36 mouse cellular contexts compared by ENCODE assay signal in the genomic region with DNA sequence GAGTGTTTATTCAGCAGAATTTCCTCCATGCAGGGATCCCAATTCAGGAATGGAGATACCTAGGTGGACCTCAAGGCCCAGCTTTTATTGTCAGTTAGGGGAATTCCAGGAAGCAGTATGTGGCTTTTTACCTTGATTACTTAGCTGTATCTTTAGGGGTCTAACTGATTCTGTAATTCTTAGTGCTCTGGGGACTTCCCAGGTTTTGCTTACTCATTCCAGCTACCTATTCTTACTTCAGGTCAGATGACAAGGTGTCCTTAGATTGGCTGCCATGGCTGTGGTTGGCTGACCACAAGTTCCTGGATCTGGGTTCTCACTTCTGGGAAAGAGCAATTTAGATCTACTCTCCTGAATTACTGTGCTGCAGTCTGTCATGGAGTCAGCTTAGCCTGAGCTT.
"Had no signal": no experiment of that assay in that cellular context is flagged by ENCODE, and none has a peak within 500 bp of the region (broad histone marks: within the 10 kb centered on the region; RNA-seq: fewer than 3 reads in every experiment).

No protein-coding gene starts in this region.

- H3K4me2 ChIP-seq: heart, embryonic 11.5 days; heart, embryonic 12.5 days; heart, embryonic 13.5 days; heart, embryonic 15.5 days; hindbrain, embryonic 12.5 days; hindbrain, embryonic 13.5 days; hindbrain, embryonic 14.5 days; hindbrain, embryonic 15.5 days; intestine, embryonic 15.5 days; kidney, embryonic 15.5 days had no signal

- H3K27ac ChIP-seq: heart, embryonic 10.5 days; heart, embryonic 13.5 days; heart, embryonic 15.5 days; hindbrain, embryonic 10.5 days; hindbrain, embryonic 12.5 days; hindbrain, embryonic 13.5 days; hindbrain, embryonic 14.5 days; hindbrain, embryonic 15.5 days; hindbrain, postnatal 0 days; intestine, embryonic 15.5 days; kidney, embryonic 15.5 days; kidney, postnatal 0 days; layer of hippocampus, adult 2 months; left cerebral cortex, adult 2 months had no signal

- H3K9me3 ChIP-seq: heart, embryonic 10.5 days; heart, embryonic 12.5 days; heart, embryonic 13.5 days; heart, embryonic 15.5 days; hindbrain, embryonic 10.5 days; hindbrain, embryonic 12.5 days; hindbrain, embryonic 13.5 days; hindbrain, embryonic 15.5 days; intestine, embryonic 15.5 days; kidney, embryonic 15.5 days had no signal

- ATAC-seq: hindbrain, embryonic 16.5 days; hindbrain, postnatal 0 days; inflammation-experienced regulatory T-cells, adult 6 months; intestine, embryonic 15.5 days; intestine, embryonic 16.5 days; intestine, postnatal 0 days had no signal

- DNase-seq: heart, postnatal 10 days; heart, postnatal 14 days; heart, postnatal 36 days; heart, postnatal 4 days; kidney, adult 11 months; kidney, adult 18-20 months; kidney, adult 2 months; kidney, adult 8-10 months; kidney, adult 9 months; kidney, postnatal 10 days; kidney, postnatal 14 days; kidney, postnatal 25 days; kidney, postnatal 36 days; kidney, postnatal 4 days; layer of hippocampus, adult 9-11 months; layer of hippocampus, postnatal 36 days had no signal

- H3K27me3 ChIP-seq: heart, embryonic 12.5 days; heart, embryonic 13.5 days; heart, embryonic 15.5 days; hindbrain, embryonic 12.5 days; hindbrain, embryonic 13.5 days; hindbrain, embryonic 15.5 days; intestine, embryonic 15.5 days; kidney, embryonic 15.5 days had no signal

- H3K9ac ChIP-seq: heart, embryonic 12.5 days; heart, embryonic 13.5 days; heart, embryonic 15.5 days; hindbrain, embryonic 12.5 days; hindbrain, embryonic 13.5 days; hindbrain, embryonic 14.5 days; hindbrain, embryonic 15.5 days; intestine, embryonic 15.5 days; kidney, embryonic 15.5 days had no signal

- H3K4me1 ChIP-seq: heart, embryonic 10.5 days; heart, embryonic 12.5 days; heart, embryonic 13.5 days; heart, embryonic 15.5 days; hindbrain, embryonic 10.5 days; hindbrain, embryonic 12.5 days; hindbrain, embryonic 13.5 days; hindbrain, embryonic 15.5 days; intestine, embryonic 15.5 days; kidney, embryonic 15.5 days had no signal

- H3K4me3 ChIP-seq: heart, embryonic 10.5 days; heart, embryonic 12.5 days; heart, embryonic 13.5 days; heart, embryonic 15.5 days; hindbrain, embryonic 10.5 days; hindbrain, embryonic 12.5 days; hindbrain, embryonic 13.5 days; hindbrain, embryonic 15.5 days; intestine, embryonic 15.5 days; kidney, embryonic 15.5 days; layer of hippocampus, adult 2 months; left cerebral cortex, adult 2 months had no signal

- H3K36me3 ChIP-seq: heart, embryonic 10.5 days; heart, embryonic 12.5 days; heart, embryonic 13.5 days; heart, embryonic 15.5 days; hindbrain, embryonic 10.5 days; hindbrain, embryonic 12.5 days; hindbrain, embryonic 13.5 days; hindbrain, embryonic 15.5 days; intestine, embryonic 15.5 days; kidney, embryonic 15.5 days had no signal
